Mouse (Mus musculus) bone marrow macrophage, adult 2 months (primary cell): ENCODE results near the gene Tm4sf5.

ENCODE experiments used
- CTCF ChIP-seq: IDR thresholded peaks from 2 replicates; pipeline ENCODE4 v1.5.1; 2012; ENCODE audit warnings: low read depth, mild to moderate bottlenecking, low read length, moderate library complexity
- POLR2A ChIP-seq: IDR thresholded peaks from 2 replicates; pipeline ENCODE4 v1.6.1; 2012; ENCODE audit warnings: mild to moderate bottlenecking, low read depth, low read length, borderline replicate concordance

DNA sequence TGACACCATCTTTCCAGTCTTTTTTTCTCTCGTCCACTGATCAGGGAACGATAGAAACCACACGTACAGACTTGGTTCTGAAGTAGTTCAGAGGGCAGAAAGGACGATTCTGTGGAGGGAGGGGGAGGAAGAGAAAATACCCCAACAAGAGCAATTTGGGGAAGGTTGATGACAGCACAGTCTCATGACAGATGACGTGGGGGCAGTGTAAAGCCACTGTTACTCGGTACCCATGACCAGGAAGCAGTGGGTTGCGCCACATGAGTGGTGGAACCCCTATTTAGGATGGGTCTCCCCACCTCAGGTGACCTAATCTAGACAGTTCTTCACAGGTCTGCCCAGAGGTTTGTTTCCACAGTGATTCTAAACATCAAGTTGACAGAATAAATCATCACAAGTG is 23.6 kb downstream of the Tm4sf5 start:
- TF ChIP-seq CTCF (no peak), POLR2A (no peak)
